Mouse (Mus musculus): ENCODE measurements at regions not wholly inside any gene's neighbourhood (a gene's known extent, or its start where the extent isn't known, plus 50 kb on each side); places are given as distances from the start of the nearest gene placed in this dataset.

DNA sequence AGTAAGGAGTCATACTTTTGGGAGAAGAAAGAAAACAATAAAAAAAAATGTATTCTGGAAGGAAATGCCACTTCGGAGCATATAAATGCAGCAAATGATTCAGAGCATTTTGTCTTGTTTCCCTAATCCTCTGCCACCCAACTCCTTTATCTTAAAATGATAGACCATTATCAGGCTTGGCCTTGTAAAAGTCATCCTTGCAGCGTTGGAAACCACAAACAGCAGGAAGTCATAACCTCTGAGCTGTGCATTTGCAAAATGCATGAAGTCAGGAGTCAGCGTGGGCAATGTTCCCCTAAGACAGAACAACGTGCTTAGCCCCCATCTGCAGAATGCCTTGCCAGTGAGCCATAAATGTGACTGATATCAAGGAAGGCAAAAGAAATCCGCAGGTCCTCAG is 80.2 kb upstream of the Abca1 start:
- DNase-seq (ENCODE audit: low spot score): no peak
- 68% methylated on average over 5 of the region's 5 CpGs for WGBS

DNA sequence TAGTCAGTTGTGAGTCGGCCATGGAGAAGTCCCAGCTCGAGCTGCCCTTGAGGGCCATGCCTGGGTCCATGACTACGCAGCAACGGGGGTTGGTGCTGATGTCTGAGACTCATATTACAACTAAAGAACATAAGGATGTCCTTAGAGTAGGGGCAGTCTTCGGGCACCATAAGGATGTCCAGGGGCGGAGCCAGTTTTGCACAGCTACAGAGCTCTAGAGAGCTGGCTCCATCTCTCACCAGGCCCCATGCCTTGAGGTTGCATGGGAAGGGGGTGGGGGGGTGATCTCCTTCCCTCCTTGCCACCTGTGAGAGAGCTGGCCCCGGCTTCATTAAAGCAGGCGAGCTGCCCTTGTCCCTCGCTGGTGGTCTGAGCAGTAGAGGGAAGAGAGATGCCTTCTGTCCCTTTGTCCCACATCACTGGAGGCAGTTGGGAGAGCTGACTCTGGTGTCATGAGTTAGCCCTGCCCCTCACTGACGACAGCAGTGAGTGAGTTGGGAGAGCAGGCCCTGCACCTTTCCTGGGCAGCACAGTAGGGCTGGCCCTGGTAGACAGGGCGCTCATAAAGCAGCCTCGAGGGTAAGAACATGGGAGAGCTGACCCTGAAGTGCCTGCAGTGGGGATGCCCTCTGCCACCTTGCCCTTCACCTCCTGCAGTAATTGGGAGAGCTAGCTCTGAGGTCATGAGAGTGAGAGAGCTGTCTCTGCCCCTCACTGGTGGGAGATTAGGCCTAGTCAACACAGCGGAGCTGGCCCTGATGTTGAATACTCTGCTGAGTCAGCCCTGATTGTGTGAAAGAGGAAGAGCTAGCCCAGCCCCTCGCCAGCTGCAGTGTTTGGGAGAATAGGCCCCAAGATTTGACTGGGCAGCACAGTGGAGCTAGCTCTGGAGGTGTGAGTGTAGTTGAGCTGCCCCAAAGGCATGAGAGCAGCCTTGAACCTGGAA is 78.9 kb upstream of the Abca1 start:
- DNase-seq (ENCODE audit: low spot score) (no peak), ATAC-seq (no peak)
- Histone ChIP-seq H3K36me3 (ENCODE audit: insufficient read depth, low read length) (no peaks in the 10 kb centered on the region), H3K27me3 (ENCODE audit: insufficient read depth, low read length) (no peaks in the 10 kb centered on the region), H3K9ac (replicated peaks; ENCODE audit: low read length) (no peak overlapping the region), H3K27ac (no peak overlapping the region), H3K4me3 (ENCODE audit: low read length) (no peak overlapping the region), H3K4me1 (ENCODE audit: insufficient read depth, low read length) (no peaks in the 10 kb centered on the region), H3K4me2 (ENCODE audit: low read depth, low read length) (no peak overlapping the region), H3K9me3 (ENCODE audit: low read length) (no peaks in the 10 kb centered on the region)
- 79% methylated on average over 14 of the region's 14 CpGs for WGBS
- TF ChIP-seq CTCF (IDR thresholded peaks at IDR 0.05; ENCODE audit: low read depth): no peak

More for the DNA sequence above, 80.2 kb upstream of the Abca1 start:
- H3K4me3 ChIP-seq (ENCODE audit: low read length): no peak overlapping the region
- no peaks in the 10 kb centered on the region for H3K4me1 ChIP-seq (ENCODE audit: insufficient read depth, low read length)
- no peak overlapping the region for H3K27ac ChIP-seq
- H3K27me3 ChIP-seq (ENCODE audit: insufficient read depth, low read length): no peaks in the 10 kb centered on the region
- ATAC-seq: no peak
- no peaks in the 10 kb centered on the region for H3K9me3 ChIP-seq (ENCODE audit: low read length)
- H3K4me2 ChIP-seq (ENCODE audit: low read depth, low read length): no peak overlapping the region
- no peaks in the 10 kb centered on the region for H3K36me3 ChIP-seq (ENCODE audit: insufficient read depth, low read length)
- no peak overlapping the region for H3K9ac ChIP-seq (replicated peaks; ENCODE audit: low read length)
- no peak for TF ChIP-seq CTCF (IDR thresholded peaks at IDR 0.05; ENCODE audit: low read depth)

GRCm38 (mm10) chr4:53235870-53236269 is 76.2 kb upstream of the Abca1 start:
- Histone ChIP-seq H3K4me2 (ENCODE audit: low read depth, low read length) (no peak overlapping the region), H3K4me1 (ENCODE audit: insufficient read depth, low read length) (no peaks in the 10 kb centered on the region), H3K9ac (replicated peaks; ENCODE audit: low read length) (no peak overlapping the region), H3K9me3 (ENCODE audit: low read length) (no peaks in the 10 kb centered on the region), H3K27me3 (ENCODE audit: insufficient read depth, low read length) (no peaks in the 10 kb centered on the region), H3K27ac (no peak overlapping the region), H3K36me3 (ENCODE audit: insufficient read depth, low read length) (no peaks in the 10 kb centered on the region), H3K4me3 (ENCODE audit: low read length) (no peak overlapping the region)
- 34% methylated on average over 2 of the region's 2 CpGs for WGBS
- TF ChIP-seq CTCF (IDR thresholded peaks at IDR 0.05; ENCODE audit: low read depth): no peak
- no peak for DNase-seq (ENCODE audit: low spot score)
- ATAC-seq: no peak

- WGBS: 72% methylated on average over 3 of the region's 3 CpGs
- H3K27ac ChIP-seq: no peak overlapping the region
- no peak overlapping the region for H3K9ac ChIP-seq (replicated peaks; ENCODE audit: low read length)
- no peak overlapping the region for H3K4me2 ChIP-seq (ENCODE audit: low read depth, low read length)
- H3K4me3 ChIP-seq (ENCODE audit: low read length): no peak overlapping the region
- DNase-seq (ENCODE audit: low spot score): no peak
- no peak for ATAC-seq
- no peaks in the 10 kb centered on the region for H3K4me1 ChIP-seq (ENCODE audit: insufficient read depth, low read length)
- H3K36me3 ChIP-seq (ENCODE audit: insufficient read depth, low read length): no peaks in the 10 kb centered on the region
- TF ChIP-seq CTCF (IDR thresholded peaks at IDR 0.05; ENCODE audit: low read depth): no peak
- no peaks in the 10 kb centered on the region for H3K9me3 ChIP-seq (ENCODE audit: low read length)
- H3K27me3 ChIP-seq (ENCODE audit: insufficient read depth, low read length): no peaks in the 10 kb centered on the region
Observed at GRCm38 (mm10) chr4:53232436-53232835, 72.7 kb upstream of the Abca1 start.

- Histone ChIP-seq H3K9ac (replicated peaks; ENCODE audit: low read length) (no peak overlapping the region), H3K36me3 (ENCODE audit: insufficient read depth, low read length) (no peaks in the 10 kb centered on the region), H3K9me3 (ENCODE audit: low read length) (no peaks in the 10 kb centered on the region), H3K4me1 (ENCODE audit: insufficient read depth, low read length) (no peaks in the 10 kb centered on the region), H3K4me3 (ENCODE audit: low read length) (no peak overlapping the region), H3K27ac (no peak overlapping the region), H3K4me2 (ENCODE audit: low read depth, low read length) (no peak overlapping the region), H3K27me3 (ENCODE audit: insufficient read depth, low read length) (no peaks in the 10 kb centered on the region)
- TF ChIP-seq CTCF (IDR thresholded peaks at IDR 0.05; ENCODE audit: low read depth): no peak
- 68% methylated on average over 4 of the region's 4 CpGs for WGBS
- no peak for DNase-seq (ENCODE audit: low spot score)
- ATAC-seq: no peak
Observed at GRCm38 (mm10) chr4:53231867-53232266, 72.2 kb upstream of the Abca1 start.

GRCm38 (mm10) chr4:53231046-53231445 is 71.4 kb upstream of the Abca1 start:
- Histone ChIP-seq H3K27ac (no peak overlapping the region), H3K4me1 (ENCODE audit: insufficient read depth, low read length) (no peaks in the 10 kb centered on the region), H3K4me3 (ENCODE audit: low read length) (no peak overlapping the region), H3K27me3 (ENCODE audit: insufficient read depth, low read length) (no peaks in the 10 kb centered on the region), H3K36me3 (ENCODE audit: insufficient read depth, low read length) (no peaks in the 10 kb centered on the region), H3K9me3 (ENCODE audit: low read length) (no peaks in the 10 kb centered on the region), H3K9ac (replicated peaks; ENCODE audit: low read length) (no peak overlapping the region), H3K4me2 (ENCODE audit: low read depth, low read length) (no peak overlapping the region)
- 87% methylated on average over 2 of the region's 2 CpGs for WGBS
- no peak for ATAC-seq
- no peak for DNase-seq (ENCODE audit: low spot score)
- no peak for TF ChIP-seq CTCF (IDR thresholded peaks at IDR 0.05; ENCODE audit: low read depth)

DNA sequence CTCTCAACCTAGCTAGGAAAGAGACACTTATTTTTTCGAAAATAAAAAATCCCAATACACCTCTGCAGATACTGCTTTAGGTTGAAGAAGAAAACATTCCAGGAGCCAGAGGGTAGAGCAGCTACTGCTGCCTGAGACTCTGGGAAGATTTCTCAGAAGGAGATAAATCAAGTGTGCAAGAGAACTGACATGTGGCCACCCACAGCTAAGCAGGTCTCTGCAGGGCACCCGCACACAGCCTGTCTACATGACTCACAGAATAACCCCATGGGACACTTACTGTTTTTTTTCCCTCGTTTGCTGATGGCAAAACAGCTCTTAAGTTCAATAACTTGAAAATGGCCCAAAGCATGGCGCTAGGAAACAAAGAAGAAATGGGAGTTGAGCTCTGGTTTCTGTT is 68.7 kb upstream of the Abca1 start:
- H3K9me3 ChIP-seq (ENCODE audit: low read length): no peaks in the 10 kb centered on the region
- H3K27ac ChIP-seq: no peak overlapping the region
- no peak for ATAC-seq
- H3K4me2 ChIP-seq (ENCODE audit: low read depth, low read length): no peak overlapping the region
- no peaks in the 10 kb centered on the region for H3K36me3 ChIP-seq (ENCODE audit: insufficient read depth, low read length)
- TF ChIP-seq CTCF (IDR thresholded peaks at IDR 0.05; ENCODE audit: low read depth): no peak
- H3K27me3 ChIP-seq (ENCODE audit: insufficient read depth, low read length): no peaks in the 10 kb centered on the region
- DNase-seq (ENCODE audit: low spot score): no peak
- H3K4me1 ChIP-seq (ENCODE audit: insufficient read depth, low read length): no peaks in the 10 kb centered on the region
- H3K4me3 ChIP-seq (ENCODE audit: low read length): no peak overlapping the region
- H3K9ac ChIP-seq (replicated peaks; ENCODE audit: low read length): no peak overlapping the region
- 53% methylated on average over 4 of the region's 4 CpGs for WGBS

Measured in hindbrain, postnatal 0 days (tissue).